Mouse (Mus musculus): ENCODE results near the gene Efl1. TPM values are rescaled to one million over a fixed set of nuclear protein-coding genes. Genes with fewer than 3 reads are reported as not detected.

The Efl1 gene
- polyA plus RNA-seq, 1 experiment: 5.5 TPM

GRCm38 (mm10) chr7:82821501-82821900, 173.1 kb downstream of the Efl1 start:
- 74% methylated on average over 3 of the region's 3 CpGs for WGBS
- no peak for TF ChIP-seq POLR2A (IDR thresholded peaks at IDR 0.05; ENCODE audit: borderline replicate concordance, extremely low read depth, low read depth, low read length)
- TF ChIP-seq CTCF (IDR thresholded peaks at IDR 0.05; ENCODE audit: insufficient read depth, low read length): no peak
- no peaks in the 10 kb centered on the region for H3K4me1 ChIP-seq (ENCODE audit: control insufficient read depth, insufficient read depth, low read length)
- no peak for DNase-seq
- no peak overlapping the region for H3K4me3 ChIP-seq (replicated peaks; ENCODE audit: extremely low read depth, low read depth, low read length)

- no peak for DNase-seq
- 39% methylated on average over 1 of the region's 1 CpGs for WGBS
- TF ChIP-seq POLR2A (IDR thresholded peaks at IDR 0.05; ENCODE audit: borderline replicate concordance, extremely low read depth, low read depth, low read length) (no peak), CTCF (IDR thresholded peaks at IDR 0.05; ENCODE audit: insufficient read depth, low read length) (no peak)
- H3K4me3 ChIP-seq (replicated peaks; ENCODE audit: extremely low read depth, low read depth, low read length): no peak overlapping the region
- H3K4me1 ChIP-seq (ENCODE audit: control insufficient read depth, insufficient read depth, low read length): no peaks in the 10 kb centered on the region
Measured at GRCm38 (mm10) chr7:82822528-82822927, 174.1 kb downstream of the Efl1 start.

Other genes with a start within 250 kb of the Efl1 start
- 3.9 and 5.7 TPM in 2 replicates for gene Saxo2, start 86 bp upstream of the Efl1 start, polyA plus RNA-seq (2012; rRNA removed)
- gene Mex3b, start 218.7 kb downstream of the Efl1 start, polyA plus RNA-seq (2012; rRNA removed): 11.1 and 12.2 TPM in 2 replicates